Mouse (Mus musculus) CH12.LX (cell line): ENCODE measurements around the gene Olfr122.

Source experiments
- CHD1 ChIP-seq: IDR thresholded peaks from 2 replicates; pipeline ENCODE4 v1.6.1; 2012; ENCODE audit warnings: low read depth, low read length, improper control_type of control experiment, inconsistent platforms
- KAT2A ChIP-seq: IDR thresholded peaks from 2 replicates; pipeline ENCODE4 v1.6.1; 2012; ENCODE audit warnings: low read length, improper control_type of control experiment, inconsistent platforms; ENCODE audit not compliant: insufficient replicate concordance
- MAZ ChIP-seq: IDR thresholded peaks from 2 replicates; pipeline ENCODE4 v1.6.1; 2012; ENCODE audit warnings: low read depth, mild to moderate bottlenecking, inconsistent platforms, low read length, improper control_type of control experiment, moderate library complexity
- MYC ChIP-seq: IDR thresholded peaks from 2 replicates; pipeline ENCODE4 v1.6.1; 2011; ENCODE audit warnings: low read depth, mild to moderate bottlenecking, improper control_type of control experiment, low read length
- POLR2A ChIP-seq: IDR thresholded peaks from 2 replicates; pipeline ENCODE4 v1.6.1; 2011; ENCODE audit warnings: low read depth, mild to moderate bottlenecking, improper control_type of control experiment, low read length
- POLR2AphosphoS2 ChIP-seq: IDR thresholded peaks from 2 replicates; pipeline ENCODE4 v1.6.1; 2011; ENCODE audit warnings: low read depth, low read length, improper control_type of control experiment
- ZC3H11A ChIP-seq: IDR thresholded peaks from 2 replicates; pipeline ENCODE4 v1.6.1; 2012; ENCODE audit warnings: low read depth, mild to moderate bottlenecking, inconsistent platforms, low read length, improper control_type of control experiment
- ZMIZ1 ChIP-seq: IDR thresholded peaks from 2 replicates; pipeline ENCODE4 v1.6.1; 2012; ENCODE audit warnings: low read depth, mild to moderate bottlenecking, inconsistent platforms, low read length, improper control_type of control experiment

GRCm38 (mm10) chr17:37738070-37738469 is 30.3 kb upstream of the Olfr122 start:
- no peak for TF ChIP-seq POLR2A
- no peak for TF ChIP-seq CHD1
- TF ChIP-seq POLR2AphosphoS2, result no peak
- no peak for TF ChIP-seq MAZ
- no peak for TF ChIP-seq MYC
- no peak for TF ChIP-seq KAT2A
- no peak for TF ChIP-seq ZMIZ1
- no peak for TF ChIP-seq ZC3H11A
